Mouse (Mus musculus): Measurements from ENCODE around the gene Gm21992. TPM values are rescaled to one million over a fixed set of nuclear protein-coding genes. Genes with fewer than 3 reads are reported as not detected.
"Not testable (repeated sequence)": the region's sequence is repeated elsewhere in the genome, so short reads cannot be mapped to it uniquely, and the experiment has no call there.

Gene Gm21992
- polyA plus RNA-seq, 1 experiment from 2014 or later: 8.5 TPM

DNA sequence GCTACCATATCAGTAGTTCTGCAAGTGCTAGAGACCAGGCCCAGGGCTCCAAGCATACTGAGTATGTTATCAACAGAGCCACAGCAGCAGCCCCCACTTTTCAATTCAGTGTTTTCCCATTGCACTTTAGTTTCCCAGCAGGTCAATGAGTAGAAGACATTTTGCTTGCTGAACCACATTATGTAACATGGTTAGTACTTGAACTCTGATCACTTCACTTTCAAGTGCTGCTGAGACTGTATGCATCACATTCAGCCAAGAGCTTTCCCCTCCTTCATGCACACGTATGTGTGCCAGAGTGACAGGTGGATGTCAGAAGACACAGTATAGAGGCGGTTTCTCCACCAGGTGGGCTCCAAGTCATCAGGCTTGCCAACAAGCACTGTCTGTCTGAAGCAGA is 28.5 kb downstream of the Gm21992 start:
- Histone ChIP-seq H3K4me2 (ENCODE audit: low read depth) (no peak overlapping the region), H3K4me1 (ENCODE audit: control insufficient read depth, insufficient read depth, low read length) (no peaks in the 10 kb centered on the region), H3K4me3 (ENCODE audit: low read depth, low read length) (no peak overlapping the region), H3K27ac (ENCODE audit: low read depth, low read length) (no peak overlapping the region), H3K9ac (ENCODE audit: low read length) (no peak overlapping the region), H3K27me3 (ENCODE audit: control insufficient read depth, insufficient read depth, low read length) (no peaks in the 10 kb centered on the region), H3K36me3 (ENCODE audit: control insufficient read depth, insufficient read depth, low read length) (peaks cover 12% of the 10 kb centered on the region), H3K9me3 (ENCODE audit: control insufficient read depth, low read length) (no peaks in the 10 kb centered on the region)
- no peak for ATAC-seq (ENCODE audit: insufficient read depth, low FRiP score, low TSS enrichment)
- 91% methylated on average over 2 of the region's 2 CpGs for whole genome bisulfite sequencing
- no peak for DNase-seq (ENCODE audit: low spot score)

GRCm38 (mm10) chr19:4772785-4773184 is 38.6 kb downstream of the Gm21992 start:
- Histone ChIP-seq H3K27me3 (ENCODE audit: control insufficient read depth, insufficient read depth, low read length) (no peaks in the 10 kb centered on the region), H3K4me1 (ENCODE audit: control insufficient read depth, insufficient read depth, low read length) (no peaks in the 10 kb centered on the region), H3K4me2 (ENCODE audit: low read depth) (no peak overlapping the region), H3K4me3 (ENCODE audit: low read depth, low read length) (no peak overlapping the region), H3K27ac (ENCODE audit: low read depth, low read length) (no peak overlapping the region), H3K36me3 (ENCODE audit: control insufficient read depth, insufficient read depth, low read length) (no peaks in the 10 kb centered on the region), H3K9ac (ENCODE audit: low read length) (no peak overlapping the region), H3K9me3 (ENCODE audit: control insufficient read depth, low read length) (no peaks in the 10 kb centered on the region)
- ATAC-seq (ENCODE audit: insufficient read depth, low FRiP score, low TSS enrichment) (no peak), DNase-seq (ENCODE audit: low spot score) (no peak)
- 84% methylated on average over 3 of the region's 3 CpGs for WGBS

GRCm38 (mm10) chr19:4767507-4768148 is 43.8 kb downstream of the Gm21992 start:
- H3K4me1 ChIP-seq (ENCODE audit: control insufficient read depth, insufficient read depth, low read length): peaks cover 3% of the 10 kb centered on the region; the same call in 1 of the 2 replicates
- no peak overlapping the region for H3K27ac ChIP-seq (ENCODE audit: low read depth, low read length)
- ATAC-seq (ENCODE audit: insufficient read depth, low FRiP score, low TSS enrichment): no peak
- no peaks in the 10 kb centered on the region for H3K9me3 ChIP-seq (ENCODE audit: control insufficient read depth, low read length)
- H3K36me3 ChIP-seq (ENCODE audit: control insufficient read depth, insufficient read depth, low read length): peaks cover 10% of the 10 kb centered on the region
- no peak for DNase-seq (ENCODE audit: low spot score)
- 88% methylated on average over 12 of the region's 12 CpGs for WGBS
- no peak overlapping the region for H3K4me3 ChIP-seq (ENCODE audit: low read depth, low read length)
- H3K9ac ChIP-seq (ENCODE audit: low read length): no peak overlapping the region
- H3K27me3 ChIP-seq (ENCODE audit: control insufficient read depth, insufficient read depth, low read length): no peaks in the 10 kb centered on the region
- H3K4me2 ChIP-seq (ENCODE audit: low read depth): no peak overlapping the region

GRCm38 (mm10) chr19:4762876-4763275 is 48.5 kb downstream of the Gm21992 start:
- Histone ChIP-seq H3K9ac (ENCODE audit: low read length) (no peak overlapping the region), H3K4me3 (ENCODE audit: low read depth, low read length) (no peak overlapping the region), H3K27me3 (ENCODE audit: control insufficient read depth, insufficient read depth, low read length) (no peaks in the 10 kb centered on the region), H3K27ac (ENCODE audit: low read depth, low read length) (no peak overlapping the region), H3K9me3 (ENCODE audit: control insufficient read depth, low read length) (no peaks in the 10 kb centered on the region), H3K4me1 (ENCODE audit: control insufficient read depth, insufficient read depth, low read length) (peaks cover 16% of the 10 kb centered on the region), H3K4me2 (ENCODE audit: low read depth) (no peak overlapping the region), H3K36me3 (ENCODE audit: control insufficient read depth, insufficient read depth, low read length) (peaks cover 17% of the 10 kb centered on the region)
- no peak for DNase-seq (ENCODE audit: low spot score)
- WGBS: 67% methylated on average over 1 of the region's 1 CpGs
- ATAC-seq (ENCODE audit: insufficient read depth, low FRiP score, low TSS enrichment): no peak

DNA sequence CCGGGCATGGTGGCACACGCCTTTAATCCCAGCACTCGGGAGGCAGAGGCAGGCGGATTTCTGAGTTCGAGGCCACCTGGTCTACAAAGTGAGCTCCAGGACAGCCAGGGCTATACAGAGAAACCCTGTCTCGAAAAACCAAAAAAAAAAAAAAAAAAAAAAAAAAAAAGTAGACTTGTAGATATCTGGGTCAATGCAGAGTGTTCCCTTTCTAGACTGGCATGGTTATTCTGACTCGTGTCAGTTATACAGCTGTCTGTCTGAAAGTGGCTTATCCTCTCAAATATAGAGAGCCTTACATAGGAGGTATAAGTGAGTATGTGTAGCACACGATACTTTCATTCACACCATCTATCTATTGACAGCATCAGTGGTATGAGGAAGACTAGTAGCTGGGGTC is 50.9 kb downstream of the Gm21992 start:
- H3K27me3 ChIP-seq (ENCODE audit: control insufficient read depth, insufficient read depth, low read length); ATAC-seq (ENCODE audit: insufficient read depth, low FRiP score, low TSS enrichment); H3K9ac ChIP-seq (ENCODE audit: low read length); H3K9me3 ChIP-seq (ENCODE audit: control insufficient read depth, low read length); H3K4me2 ChIP-seq (ENCODE audit: low read depth); H3K27ac ChIP-seq (ENCODE audit: low read depth, low read length); H3K4me3 ChIP-seq (ENCODE audit: low read depth, low read length); DNase-seq (ENCODE audit: low spot score): not testable (repeated sequence)
- Histone ChIP-seq H3K36me3 (ENCODE audit: control insufficient read depth, insufficient read depth, low read length) (peaks cover 15% of the 10 kb centered on the region), H3K4me1 (ENCODE audit: control insufficient read depth, insufficient read depth, low read length) (peaks cover 21% of the 10 kb centered on the region)
- 94% methylated on average over 8 of the region's 8 CpGs for WGBS

DNA sequence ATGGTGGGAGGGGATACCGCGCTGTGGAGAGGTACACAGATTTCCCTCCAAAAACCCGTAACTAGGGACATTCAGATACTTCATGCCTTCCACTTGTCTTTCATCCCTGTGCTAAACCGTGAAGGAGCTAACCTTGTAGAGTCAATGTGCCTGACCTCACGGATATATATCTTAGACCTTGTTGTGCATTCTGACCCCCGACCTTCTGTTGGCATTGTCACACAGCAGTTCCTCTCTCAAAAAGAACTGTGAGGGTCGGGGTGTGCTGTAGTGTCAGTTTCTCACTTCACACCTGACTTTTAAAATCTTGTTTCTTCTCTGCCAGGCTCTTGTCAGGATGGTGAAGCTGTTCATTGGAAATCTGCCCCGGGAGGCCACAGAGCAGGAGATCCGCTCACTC is 54.5 kb downstream of the Gm21992 start:
- H3K36me3 ChIP-seq (ENCODE audit: control insufficient read depth, insufficient read depth, low read length): peaks cover 3% of the 10 kb centered on the region
- peak overlapping the region; percentile 92 for H3K9ac ChIP-seq (ENCODE audit: low read length)
- peak overlapping the region; percentile 93 for H3K27ac ChIP-seq (ENCODE audit: low read depth, low read length)
- no peak for ATAC-seq (ENCODE audit: insufficient read depth, low FRiP score, low TSS enrichment)
- WGBS: 8% methylated on average over 9 of the region's 9 CpGs
- no peaks in the 10 kb centered on the region for H3K27me3 ChIP-seq (ENCODE audit: control insufficient read depth, insufficient read depth, low read length)
- H3K9me3 ChIP-seq (ENCODE audit: control insufficient read depth, low read length): no peaks in the 10 kb centered on the region
- peaks cover 18% of the 10 kb centered on the region for H3K4me1 ChIP-seq (ENCODE audit: control insufficient read depth, insufficient read depth, low read length)
- H3K4me3 ChIP-seq (ENCODE audit: low read depth, low read length): peak overlapping the region; percentile 64
- no peak for DNase-seq (ENCODE audit: low spot score)
- peak overlapping the region; percentile 70 for H3K4me2 ChIP-seq (ENCODE audit: low read depth)

DNA sequence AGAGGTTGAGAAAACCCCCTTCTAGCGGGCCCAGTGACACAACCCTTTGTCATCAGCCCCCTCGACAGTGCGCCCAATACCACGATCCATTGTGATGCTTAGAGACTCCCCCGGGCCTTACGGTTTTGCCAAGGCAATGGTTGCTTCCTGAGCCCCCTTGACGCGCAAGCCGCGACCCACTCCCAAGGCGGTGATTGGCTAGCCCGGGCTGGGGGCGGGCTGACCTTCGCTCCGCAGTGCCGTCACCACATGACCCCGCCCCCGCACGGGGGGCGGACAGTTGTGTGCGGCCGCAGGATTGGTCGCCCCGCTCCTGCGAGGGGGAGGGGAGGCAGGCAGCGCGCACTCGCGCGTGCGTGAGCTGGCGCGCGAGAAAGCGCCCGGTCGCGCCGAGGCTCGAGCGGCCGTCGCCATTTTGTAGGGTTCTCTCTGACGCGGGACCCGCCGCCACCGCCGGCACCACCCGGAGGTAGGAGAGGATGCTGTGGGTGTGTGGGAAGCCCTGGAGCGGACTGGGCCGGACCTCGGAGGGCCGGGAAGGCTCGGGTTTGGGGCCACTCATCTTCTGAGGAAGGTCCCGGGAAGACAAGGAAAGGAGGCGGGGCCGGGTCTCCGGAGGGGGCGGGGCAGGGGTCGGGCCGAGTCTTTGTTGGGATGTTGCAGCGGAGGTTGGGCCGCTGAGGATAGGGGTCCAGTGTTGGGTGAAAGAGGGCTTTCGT is 55.1 kb downstream of the Gm21992 start, which contains the start of gene Rbm4b:
Rbm4b (plus strand) TSS at position 305 of the 719 bp plus-strand sequence.
- Histone ChIP-seq H3K27ac (ENCODE audit: low read depth, low read length) (peak within 1 kb of the TSS; percentile 93), H3K9me3 (ENCODE audit: control insufficient read depth, low read length) (no peaks in the 10 kb centered on the region), H3K27me3 (ENCODE audit: control insufficient read depth, insufficient read depth, low read length) (no peaks in the 10 kb centered on the region), H3K36me3 (ENCODE audit: control insufficient read depth, insufficient read depth, low read length) (peaks cover 4% of the 10 kb centered on the region), H3K9ac (ENCODE audit: low read length) (peak within 1 kb of the TSS; percentile 92), H3K4me1 (ENCODE audit: control insufficient read depth, insufficient read depth, low read length) (peaks cover 18% of the 10 kb centered on the region), H3K4me3 (ENCODE audit: low read depth, low read length) (peak within 1 kb of the TSS; percentile 64), H3K4me2 (ENCODE audit: low read depth) (peak within 1 kb of the TSS; percentile 70)
- ATAC-seq (ENCODE audit: insufficient read depth, low FRiP score, low TSS enrichment): peak; percentile 97
- WGBS: 1% methylated on average over 65 of the region's 65 CpGs
- DNase-seq (ENCODE audit: low spot score): peak; percentile 100

GRCm38 (mm10) chr19:4755565-4756192 is 55.7 kb downstream of the Gm21992 start:
- Histone ChIP-seq H3K27ac (ENCODE audit: low read depth, low read length) (peak overlapping the region; percentile 93), H3K4me3 (ENCODE audit: low read depth, low read length) (peak overlapping the region; percentile 64), H3K4me2 (ENCODE audit: low read depth) (peak overlapping the region; percentile 70), H3K9me3 (ENCODE audit: control insufficient read depth, low read length) (no peaks in the 10 kb centered on the region), H3K4me1 (ENCODE audit: control insufficient read depth, insufficient read depth, low read length) (peaks cover 18% of the 10 kb centered on the region), H3K27me3 (ENCODE audit: control insufficient read depth, insufficient read depth, low read length) (no peaks in the 10 kb centered on the region), H3K36me3 (ENCODE audit: control insufficient read depth, insufficient read depth, low read length) (peaks cover 5% of the 10 kb centered on the region), H3K9ac (ENCODE audit: low read length) (peak overlapping the region; percentile 64)
- ATAC-seq (ENCODE audit: insufficient read depth, low FRiP score, low TSS enrichment) (peak; percentile 68), DNase-seq (ENCODE audit: low spot score) (peak; percentile 88)
- WGBS: under 1% methylated on average over 10 of the region's 10 CpGs

All from neural tube, embryonic 11.5 days (tissue).